Mouse (Mus musculus) heart, adult 2 months (tissue): ENCODE measurements around the gene Iqsec1.

Experiments
- CTCF ChIP-seq: fragments of 200-600 bp; IDR thresholded peaks from 2 replicates; pipeline ENCODE4 v1.8.1; 2022; ENCODE audit warnings: antibody characterized with exemption, mild to moderate bottlenecking, moderate library complexity
- POLR2A ChIP-seq: fragments of 200-500 bp; IDR thresholded peaks from 2 replicates; pipeline ENCODE4 v1.6.1; 2011; ENCODE audit warnings: mild to moderate bottlenecking, low read depth, low read length, control low read depth; ENCODE audit not compliant: insufficient read depth

DNA sequence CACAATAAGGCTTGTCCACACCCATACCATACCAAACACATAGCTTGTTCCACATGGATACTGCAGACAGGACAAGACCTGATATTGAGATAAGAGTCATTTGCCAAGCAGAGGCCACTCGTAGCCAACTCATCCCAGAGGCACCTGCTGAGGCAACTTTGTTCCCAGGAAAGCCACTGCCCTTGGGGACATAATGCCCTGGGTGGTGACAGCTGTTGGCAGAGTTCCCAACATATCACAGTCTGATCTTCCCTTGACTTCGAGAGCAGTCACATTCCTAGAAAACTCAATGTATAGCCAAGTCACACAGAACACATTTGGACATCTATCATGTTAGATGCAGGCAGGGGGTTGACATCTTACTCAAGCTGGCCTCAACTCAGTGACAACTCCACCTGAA lies 183.4 kb downstream of the Iqsec1 start:
- no peak for TF ChIP-seq CTCF
- TF ChIP-seq POLR2A = no peak
